Mouse (Mus musculus) left cerebral cortex, adult 11 months (tissue): ENCODE results near the gene Hyal3.
A peak's percentile ranks its signal among the peaks of the same experiment; 100 is the strongest.
"Not testable (repeated sequence)": the region's sequence is repeated elsewhere in the genome, so short reads cannot be mapped to it uniquely, and the experiment has no call there.

Experiments
- DNase-seq: peaks from one replicate; pipeline ENCODE4 v3.0.0; 2022; ENCODE audit warnings: low spot score

Hyal3 gene

GRCm38 (mm10) chr9:107571534-107572326 is 8.9 kb upstream of the Hyal3 start:
- DNase-seq, result no peak

- no peak for DNase-seq
Observed at GRCm38 (mm10) chr9:107572327-107572662, 8.3 kb upstream of the Hyal3 start.

GRCm38 (mm10) chr9:107573774-107574173 is 6.8 kb upstream of the Hyal3 start:
- DNase-seq, result not testable (repeated sequence)

DNA sequence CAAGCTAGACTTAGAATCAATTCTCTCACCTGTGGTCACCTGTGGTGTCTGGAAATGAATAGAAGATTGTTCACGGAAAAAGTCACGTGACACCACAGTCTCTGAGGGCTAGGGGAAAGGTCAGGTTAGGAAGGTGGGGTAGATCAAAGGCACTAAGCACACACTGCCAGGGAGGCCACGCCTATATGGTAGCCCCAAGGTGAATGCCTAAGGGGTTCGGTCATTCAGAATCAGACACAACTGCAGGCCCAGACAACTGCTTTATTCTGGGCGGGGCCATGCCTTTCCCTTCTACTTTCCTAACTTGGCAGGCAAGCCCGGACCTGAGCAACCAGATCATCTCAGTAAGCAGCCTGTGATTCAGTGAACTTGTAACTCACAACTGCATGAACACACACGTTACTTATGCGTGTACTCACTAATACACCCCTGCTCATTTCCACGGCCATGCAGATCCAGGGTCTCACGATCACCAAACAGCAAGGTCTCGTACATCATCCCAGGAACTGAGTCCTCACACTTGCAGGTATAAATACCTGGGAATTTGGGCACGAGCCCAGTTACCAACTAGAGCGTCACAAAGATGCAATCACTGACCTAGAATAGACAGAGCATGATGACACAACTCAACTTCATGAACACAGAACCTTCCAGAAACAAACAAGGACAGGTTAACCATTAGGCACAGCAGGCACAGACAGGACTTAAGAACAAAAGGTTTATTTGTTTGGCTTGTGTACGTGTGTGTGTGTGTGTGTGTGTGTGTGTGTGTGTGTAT is 4.8 kb upstream of the Hyal3 start:
- no peak for DNase-seq

GRCm38 (mm10) chr9:107576357-107577107 is 4.1 kb upstream of the Hyal3 start, which contains the start of gene Hyal1:
Hyal1 (plus strand) TSS chr9:107576927.
- no peak for DNase-seq

DNA sequence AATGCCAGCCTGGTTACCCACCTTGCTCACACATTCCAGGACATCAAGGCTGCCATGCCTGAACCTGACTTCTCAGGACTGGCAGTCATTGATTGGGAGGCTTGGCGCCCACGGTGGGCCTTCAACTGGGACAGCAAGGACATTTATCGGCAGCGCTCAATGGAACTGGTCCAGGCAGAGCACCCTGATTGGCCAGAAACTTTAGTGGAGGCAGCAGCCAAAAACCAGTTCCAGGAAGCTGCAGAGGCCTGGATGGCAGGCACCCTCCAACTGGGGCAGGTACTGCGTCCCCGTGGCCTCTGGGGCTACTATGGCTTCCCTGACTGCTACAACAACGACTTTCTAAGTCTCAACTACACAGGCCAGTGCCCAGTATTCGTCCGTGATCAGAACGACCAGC is 2.7 kb upstream of the Hyal3 start:
- no peak for DNase-seq

GRCm38 (mm10) chr9:107578587-107578986 is 2.0 kb upstream of the Hyal3 start, which contains the start of gene Naa80:
Naa80 (plus strand) TSS chr9:107578887.
- no peak for DNase-seq

DNA sequence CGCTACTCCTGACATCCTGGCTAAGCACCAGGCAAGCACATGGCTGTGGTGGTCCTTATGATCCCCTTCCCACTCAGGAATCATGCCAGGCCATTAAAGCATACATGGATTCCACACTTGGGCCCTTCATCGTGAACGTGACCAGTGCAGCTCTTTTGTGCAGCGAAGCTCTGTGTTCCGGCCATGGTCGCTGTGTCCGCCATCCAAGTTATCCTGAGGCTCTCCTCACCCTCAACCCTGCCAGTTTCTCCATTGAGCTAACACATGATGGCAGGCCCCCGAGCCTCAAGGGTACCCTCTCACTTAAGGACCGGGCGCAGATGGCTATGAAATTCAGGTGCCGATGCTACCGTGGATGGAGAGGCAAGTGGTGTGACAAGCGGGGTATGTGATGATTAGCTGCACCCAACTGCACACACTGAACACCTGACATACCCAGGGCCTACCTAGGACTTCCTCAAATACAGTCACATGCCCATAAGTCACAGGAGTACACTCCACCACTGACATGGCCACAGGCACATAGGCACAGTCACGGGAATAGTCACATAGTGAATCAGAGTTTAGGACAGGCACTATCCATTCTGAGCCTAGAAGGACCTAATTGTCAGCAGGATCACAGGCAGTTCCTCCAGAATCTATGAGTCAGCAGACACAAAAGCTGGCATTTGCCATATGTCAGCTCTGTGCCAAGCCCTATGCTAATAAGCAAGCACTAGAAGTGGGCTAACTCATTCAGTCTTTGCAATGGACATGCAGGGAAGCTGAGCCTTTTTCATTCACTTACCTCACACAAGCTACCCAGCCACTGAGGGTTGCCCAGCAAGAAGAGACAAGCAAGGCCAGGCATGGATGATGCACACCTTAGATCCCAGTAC is 1.4 kb upstream of the Hyal3 start:
- DNase-seq, result no peak

DNA sequence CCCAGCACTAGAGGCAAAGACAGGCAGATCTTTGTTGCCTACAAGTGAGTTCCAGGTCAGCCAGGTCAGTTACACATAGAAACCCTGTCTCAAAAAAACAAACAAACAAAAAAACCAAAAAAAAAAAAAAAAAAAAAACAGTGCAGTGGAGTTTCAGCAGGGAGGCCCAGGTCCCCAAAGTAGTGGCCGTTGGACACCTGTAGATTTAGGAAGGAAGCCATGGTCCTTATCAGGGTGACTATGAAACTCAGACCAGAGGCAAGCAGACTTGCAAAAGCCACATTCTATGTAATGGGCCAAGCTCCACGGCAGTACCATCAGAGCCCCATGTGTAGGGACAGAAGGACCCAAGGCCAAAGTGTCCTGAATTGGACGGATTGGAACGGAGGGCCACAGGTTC is 966 bp downstream of the Hyal3 start:
- DNase-seq, result no peak

GRCm38 (mm10) chr9:107582509-107583062 is 2.0 kb downstream of the Hyal3 start:
- no peak for DNase-seq

- DNase-seq, result no peak
Observed at GRCm38 (mm10) chr9:107583174-107583573, 2.6 kb downstream of the Hyal3 start.

DNA sequence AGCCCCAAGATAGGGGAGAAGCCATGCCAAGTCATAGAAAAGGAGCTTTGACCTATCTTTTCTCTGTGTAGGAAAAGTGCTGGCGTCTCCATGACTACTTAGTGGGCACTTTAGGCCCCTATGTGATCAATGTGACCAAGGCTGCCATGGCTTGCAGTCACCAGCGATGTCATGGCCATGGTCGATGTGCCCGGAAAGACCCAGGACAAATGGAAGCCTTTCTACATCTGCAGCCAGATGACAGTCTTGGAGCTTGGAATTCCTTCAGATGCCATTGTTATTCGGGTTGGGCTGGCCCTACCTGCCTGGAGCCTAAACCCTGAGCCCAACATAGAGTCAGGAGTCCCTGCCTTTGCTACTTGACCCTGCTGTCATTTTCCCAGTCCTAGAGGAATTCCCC is 5.9 kb downstream of the Hyal3 start:
- no peak for DNase-seq

GRCm38 (mm10) chr9:107586974-107587832 is 6.6 kb downstream of the Hyal3 start, which contains the start of gene Ifrd2:
Ifrd2 (plus strand) TSS chr9:107587642.
- peak; percentile 98 for DNase-seq

DNA sequence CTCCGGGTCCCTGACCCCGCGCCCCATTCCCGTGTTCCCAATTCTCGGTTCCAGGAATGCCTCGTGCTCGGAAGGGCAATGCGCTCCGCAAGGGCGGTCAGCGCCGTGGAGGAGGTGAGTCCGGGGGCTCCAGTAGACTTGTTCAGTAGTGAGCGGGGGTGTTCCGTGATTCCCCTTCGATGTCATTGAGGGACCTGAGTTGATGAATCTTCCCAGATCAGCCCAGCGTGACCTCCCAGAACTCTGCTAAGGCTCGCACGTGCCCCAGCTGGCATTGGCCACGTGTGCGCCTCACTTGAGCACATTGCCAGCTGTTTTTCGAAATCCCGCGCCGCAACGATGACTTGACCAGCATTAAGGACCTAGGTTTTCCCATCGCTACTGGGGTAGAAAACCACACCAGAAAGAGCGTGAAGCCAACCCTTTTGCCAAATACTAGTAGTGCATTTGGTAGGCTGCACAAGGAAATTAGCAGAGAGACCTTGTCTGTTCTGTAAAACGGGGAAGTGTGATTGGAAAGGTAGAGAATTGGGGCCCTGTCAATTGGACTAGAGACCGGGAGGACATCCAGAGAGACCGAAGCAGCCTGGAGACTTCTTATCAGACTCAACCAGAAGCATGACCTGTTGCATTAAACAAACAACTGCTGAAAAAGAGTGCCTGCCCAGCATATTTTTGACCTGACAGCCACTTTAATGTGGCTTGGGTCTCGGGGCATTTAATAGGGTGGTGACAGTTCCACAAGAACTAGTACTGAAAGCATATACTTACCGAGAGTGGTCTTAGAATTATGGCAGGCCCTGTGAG is 7.4 kb downstream of the Hyal3 start:
- DNase-seq, result no peak

DNA sequence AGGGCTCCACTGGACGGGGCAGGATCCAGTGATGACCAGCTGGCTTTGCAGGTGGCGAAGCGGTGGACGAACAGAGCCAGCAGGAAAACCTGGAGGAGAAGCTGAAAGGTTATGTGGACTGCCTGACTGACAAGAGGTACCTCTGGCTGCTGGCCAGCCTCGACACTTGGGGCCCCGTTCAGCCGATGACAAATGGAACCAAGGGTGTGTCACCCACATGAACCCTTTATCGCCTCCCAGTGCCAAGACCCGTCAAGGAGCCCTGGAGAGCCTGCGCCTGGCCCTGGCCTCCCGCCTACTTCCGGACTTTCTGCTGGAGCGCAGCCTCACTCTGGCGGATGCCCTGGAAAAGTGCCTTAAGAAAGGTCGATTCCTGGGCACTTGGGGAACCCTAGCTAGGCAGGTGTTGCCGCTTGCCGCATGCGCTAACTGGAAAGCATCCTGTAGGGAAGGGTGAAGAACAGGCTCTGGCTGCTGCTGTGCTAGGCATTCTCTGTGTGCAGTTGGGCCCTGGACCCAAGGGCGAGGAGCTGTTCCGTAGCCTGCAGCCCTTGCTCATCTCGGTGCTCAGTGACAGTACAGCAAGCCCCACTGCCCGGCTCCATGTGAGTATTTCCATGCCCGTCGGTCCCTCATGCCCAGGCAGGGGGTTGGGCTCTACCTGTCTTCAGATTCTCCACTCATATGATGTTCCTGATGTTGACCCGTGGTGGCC is 9.6 kb downstream of the Hyal3 start:
- DNase-seq, result no peak

- DNase-seq, result no peak
Observed at GRCm38 (mm10) chr9:107590773-107591060, 10.1 kb downstream of the Hyal3 start.

GRCm38 (mm10) chr9:107593101-107593976 is 12.7 kb downstream of the Hyal3 start:
- no peak for DNase-seq
